Mouse (Mus musculus): ENCODE measurements around the gene Xab2.

GRCm38 (mm10) chr8:3569784-3570183, 51.3 kb downstream of the Xab2 start:
- no peak for TF ChIP-seq CTCF (IDR thresholded peaks at IDR 0.05; ENCODE audit: insufficient read depth, low read length)
- no peak for TF ChIP-seq POLR2A (IDR thresholded peaks at IDR 0.05; ENCODE audit: borderline replicate concordance, extremely low read depth, low read depth, low read length)

Measured in lung, adult 2 months (tissue).